Mouse (Mus musculus): Measurements from ENCODE around the gene Zbtb40. TPM values are rescaled to one million over a fixed set of nuclear protein-coding genes. Genes with fewer than 3 reads are reported as not detected.

Zbtb40 gene
- polyA plus RNA-seq, 1 experiment from 2014 or later, result 3.2 TPM

GRCm38 (mm10) chr4:137025570-137025969, 23.0 kb downstream of the Zbtb40 start:
- Histone ChIP-seq H3K4me2 (ENCODE audit: low read length) (no peak overlapping the region), H3K27ac (ENCODE audit: low read depth, low read length) (no peak overlapping the region), H3K27me3 (replicated peaks; ENCODE audit: control insufficient read depth, insufficient read depth, low read length) (no peaks in the 10 kb centered on the region), H3K9ac (ENCODE audit: low read depth, low read length) (no peak overlapping the region), H3K9me3 (ENCODE audit: control insufficient read depth, low read length) (no peaks in the 10 kb centered on the region), H3K36me3 (ENCODE audit: control insufficient read depth, insufficient read depth, low read length) (no peaks in the 10 kb centered on the region), H3K4me1 (ENCODE audit: control insufficient read depth, insufficient read depth, low read depth, low read length) (no peaks in the 10 kb centered on the region), H3K4me3 (ENCODE audit: low read length) (no peak overlapping the region)
- no peak for ATAC-seq
- WGBS, result 76% methylated on average over 6 of the region's 6 CpGs

- no peaks in the 10 kb centered on the region for H3K36me3 ChIP-seq (ENCODE audit: control insufficient read depth, insufficient read depth, low read length)
- no peak overlapping the region for H3K4me3 ChIP-seq (ENCODE audit: low read length)
- H3K27ac ChIP-seq (ENCODE audit: low read depth, low read length), result no peak overlapping the region
- no peak overlapping the region for H3K4me2 ChIP-seq (ENCODE audit: low read length)
- H3K27me3 ChIP-seq (replicated peaks; ENCODE audit: control insufficient read depth, insufficient read depth, low read length), result no peaks in the 10 kb centered on the region
- H3K4me1 ChIP-seq (ENCODE audit: control insufficient read depth, insufficient read depth, low read depth, low read length), result no peaks in the 10 kb centered on the region
- 89% methylated on average over 2 of the region's 2 CpGs for WGBS
- no peak for ATAC-seq
- H3K9ac ChIP-seq (ENCODE audit: low read depth, low read length), result no peak overlapping the region
- no peaks in the 10 kb centered on the region for H3K9me3 ChIP-seq (ENCODE audit: control insufficient read depth, low read length)
Observed at GRCm38 (mm10) chr4:137025133-137025532, 23.5 kb downstream of the Zbtb40 start.

- H3K4me1 ChIP-seq (ENCODE audit: control insufficient read depth, insufficient read depth, low read depth, low read length), result peaks cover 4% of the 10 kb centered on the region
- no peak overlapping the region for H3K27ac ChIP-seq (ENCODE audit: low read depth, low read length)
- no peak overlapping the region for H3K4me3 ChIP-seq (ENCODE audit: low read length)
- no peak for ATAC-seq
- H3K9me3 ChIP-seq (ENCODE audit: control insufficient read depth, low read length), result no peaks in the 10 kb centered on the region
- WGBS, result 75% methylated on average over 3 of the region's 3 CpGs
- no peak overlapping the region for H3K9ac ChIP-seq (ENCODE audit: low read depth, low read length)
- H3K4me2 ChIP-seq (ENCODE audit: low read length), result no peak overlapping the region
- H3K36me3 ChIP-seq (ENCODE audit: control insufficient read depth, insufficient read depth, low read length), result 0 out of 2 replicates have a peak, but pooled peaks cover 2% of the 10 kb centered on the region
- H3K27me3 ChIP-seq (replicated peaks; ENCODE audit: control insufficient read depth, insufficient read depth, low read length), result no peaks in the 10 kb centered on the region
Observed at GRCm38 (mm10) chr4:137020065-137020464, 28.5 kb downstream of the Zbtb40 start.

GRCm38 (mm10) chr4:137015934-137016333, 32.7 kb downstream of the Zbtb40 start:
- 31% methylated on average over 8 of the region's 8 CpGs for WGBS
- no peak overlapping the region for H3K4me3 ChIP-seq (ENCODE audit: low read length)
- H3K4me2 ChIP-seq (ENCODE audit: low read length), result no peak overlapping the region
- H3K27me3 ChIP-seq (replicated peaks; ENCODE audit: control insufficient read depth, insufficient read depth, low read length), result no peaks in the 10 kb centered on the region
- ATAC-seq, result 0 out of 2 replicates have a peak, but pooled peaks have one; percentile 48
- peaks cover 10% of the 10 kb centered on the region for H3K4me1 ChIP-seq (ENCODE audit: control insufficient read depth, insufficient read depth, low read depth, low read length)
- H3K9ac ChIP-seq (ENCODE audit: low read depth, low read length), result no peak overlapping the region
- no peaks in the 10 kb centered on the region for H3K9me3 ChIP-seq (ENCODE audit: control insufficient read depth, low read length)
- H3K27ac ChIP-seq (ENCODE audit: low read depth, low read length), result no peak overlapping the region; the same call in 1 of the 2 replicates
- H3K36me3 ChIP-seq (ENCODE audit: control insufficient read depth, insufficient read depth, low read length), result 0 out of 2 replicates have a peak, but pooled peaks cover 2% of the 10 kb centered on the region

- H3K9ac ChIP-seq (ENCODE audit: low read depth, low read length), result no peak overlapping the region
- H3K4me1 ChIP-seq (ENCODE audit: control insufficient read depth, insufficient read depth, low read depth, low read length), result peaks cover 10% of the 10 kb centered on the region
- peak overlapping the region; percentile 29; the same call in 1 of the 2 replicates for H3K27ac ChIP-seq (ENCODE audit: low read depth, low read length)
- H3K27me3 ChIP-seq (replicated peaks; ENCODE audit: control insufficient read depth, insufficient read depth, low read length), result no peaks in the 10 kb centered on the region
- 69% methylated on average over 6 of the region's 6 CpGs for whole genome bisulfite sequencing
- H3K4me3 ChIP-seq (ENCODE audit: low read length), result no peak overlapping the region
- no peak overlapping the region for H3K4me2 ChIP-seq (ENCODE audit: low read length)
- H3K9me3 ChIP-seq (ENCODE audit: control insufficient read depth, low read length), result no peaks in the 10 kb centered on the region
- 0 out of 2 replicates have a peak, but pooled peaks cover 2% of the 10 kb centered on the region for H3K36me3 ChIP-seq (ENCODE audit: control insufficient read depth, insufficient read depth, low read length)
- ATAC-seq, result no peak
Observed at GRCm38 (mm10) chr4:137015476-137015856, 33.1 kb downstream of the Zbtb40 start.

GRCm38 (mm10) chr4:137014654-137015475, 33.7 kb downstream of the Zbtb40 start:
- H3K4me1 ChIP-seq (ENCODE audit: control insufficient read depth, insufficient read depth, low read depth, low read length), result peaks cover 10% of the 10 kb centered on the region
- H3K4me2 ChIP-seq (ENCODE audit: low read length), result no peak overlapping the region
- H3K4me3 ChIP-seq (ENCODE audit: low read length), result no peak overlapping the region
- 87% methylated on average over 18 of the region's 18 CpGs for WGBS
- no peaks in the 10 kb centered on the region for H3K27me3 ChIP-seq (replicated peaks; ENCODE audit: control insufficient read depth, insufficient read depth, low read length)
- ATAC-seq, result no peak
- H3K36me3 ChIP-seq (ENCODE audit: control insufficient read depth, insufficient read depth, low read length), result 0 out of 2 replicates have a peak, but pooled peaks cover 2% of the 10 kb centered on the region
- no peak overlapping the region for H3K9ac ChIP-seq (ENCODE audit: low read depth, low read length)
- no peak overlapping the region for H3K27ac ChIP-seq (ENCODE audit: low read depth, low read length)
- no peaks in the 10 kb centered on the region for H3K9me3 ChIP-seq (ENCODE audit: control insufficient read depth, low read length)

- Histone ChIP-seq H3K36me3 (ENCODE audit: control insufficient read depth, insufficient read depth, low read length) (0 out of 2 replicates have a peak, but pooled peaks cover 2% of the 10 kb centered on the region), H3K9me3 (ENCODE audit: control insufficient read depth, low read length) (no peaks in the 10 kb centered on the region), H3K27ac (ENCODE audit: low read depth, low read length) (no peak overlapping the region), H3K4me2 (ENCODE audit: low read length) (no peak overlapping the region), H3K27me3 (replicated peaks; ENCODE audit: control insufficient read depth, insufficient read depth, low read length) (no peaks in the 10 kb centered on the region), H3K9ac (ENCODE audit: low read depth, low read length) (no peak overlapping the region), H3K4me3 (ENCODE audit: low read length) (no peak overlapping the region), H3K4me1 (ENCODE audit: control insufficient read depth, insufficient read depth, low read depth, low read length) (peaks cover 10% of the 10 kb centered on the region)
- no peak for ATAC-seq
- 88% methylated on average over 8 of the region's 8 CpGs for WGBS
Observed at GRCm38 (mm10) chr4:137014124-137014523, 34.5 kb downstream of the Zbtb40 start.

GRCm38 (mm10) chr4:137006966-137007365, 41.6 kb downstream of the Zbtb40 start:
- Histone ChIP-seq H3K9me3 (ENCODE audit: control insufficient read depth, low read length) (no peaks in the 10 kb centered on the region), H3K27ac (ENCODE audit: low read depth, low read length) (no peak overlapping the region), H3K4me1 (ENCODE audit: control insufficient read depth, insufficient read depth, low read depth, low read length) (peaks cover 8% of the 10 kb centered on the region), H3K27me3 (replicated peaks; ENCODE audit: control insufficient read depth, insufficient read depth, low read length) (no peaks in the 10 kb centered on the region), H3K4me2 (ENCODE audit: low read length) (no peak overlapping the region), H3K4me3 (ENCODE audit: low read length) (no peak overlapping the region), H3K9ac (ENCODE audit: low read depth, low read length) (no peak overlapping the region), H3K36me3 (ENCODE audit: control insufficient read depth, insufficient read depth, low read length) (no peaks in the 10 kb centered on the region)
- 62% methylated on average over 8 of the region's 8 CpGs for WGBS
- ATAC-seq, result no peak

GRCm38 (mm10) chr4:137001825-137002224, 46.8 kb downstream of the Zbtb40 start:
- H3K4me3 ChIP-seq (ENCODE audit: low read length), result no peak overlapping the region
- H3K27ac ChIP-seq (ENCODE audit: low read depth, low read length), result no peak overlapping the region
- H3K4me2 ChIP-seq (ENCODE audit: low read length), result no peak overlapping the region
- 76% methylated on average over 3 of the region's 3 CpGs for WGBS
- H3K36me3 ChIP-seq (ENCODE audit: control insufficient read depth, insufficient read depth, low read length), result no peaks in the 10 kb centered on the region
- no peaks in the 10 kb centered on the region for H3K9me3 ChIP-seq (ENCODE audit: control insufficient read depth, low read length)
- H3K9ac ChIP-seq (ENCODE audit: low read depth, low read length), result no peak overlapping the region
- H3K27me3 ChIP-seq (replicated peaks; ENCODE audit: control insufficient read depth, insufficient read depth, low read length), result no peaks in the 10 kb centered on the region
- ATAC-seq, result no peak
- peaks cover 3% of the 10 kb centered on the region for H3K4me1 ChIP-seq (ENCODE audit: control insufficient read depth, insufficient read depth, low read depth, low read length)

Measured in hindbrain, embryonic 16.5 days (tissue).